ENCODE assay signal across 1 mouse cellular context in genomic region chr1:167273380-167274163, GRCm38 (mm10).
A peak's percentile ranks its signal among the peaks of the same experiment; 100 is the strongest.
TF ChIP-seq lines count a peak whose summit lies in the region.

No protein-coding gene starts in this region.

TF ChIP-seq in CH12.LX, 34 proteins besides CTCF, POLR2A, EP300 and RAD21 (continued from another document):
- TF ChIP-seq ETS1 (conservative IDR thresholded peaks at IDR 0.05; ENCODE audit: low read depth, low read length) (peak; percentile 62), JUND (conservative IDR thresholded peaks at IDR 0.05; ENCODE audit: low read depth, low read length) (no peak), SMC3 (IDR thresholded peaks at IDR 0.05; ENCODE audit: low read depth, low read length) (no peak), TCF12 (IDR thresholded peaks at IDR 0.05; ENCODE audit: low read depth, low read length) (peak; percentile 41; the same call in 1 of the 2 replicates), MYC (IDR thresholded peaks at IDR 0.05; ENCODE audit: low read depth, low read length) (peak; percentile 44; the same call in 1 of the 2 replicates), IRF4 (IDR thresholded peaks at IDR 0.05; ENCODE audit: low read depth, low read length) (peak; percentile 43; the same call in 1 of the 2 replicates), E2F4 (IDR thresholded peaks at IDR 0.05; ENCODE audit: insufficient replicate concordance, low read depth, low read length) (no peak), NRF1 (IDR thresholded peaks at IDR 0.05; ENCODE audit: low read depth, low read length) (peak; percentile 69), SIN3A (IDR thresholded peaks at IDR 0.05; ENCODE audit: low read length) (peak; percentile 33; the same call in 1 of the 2 replicates), ZMIZ1 (IDR thresholded peaks at IDR 0.05; ENCODE audit: low read depth, low read length) (no peak), ZNF384 (IDR thresholded peaks at IDR 0.05; ENCODE audit: low read depth, low read length) (0 out of 2 replicates have a peak, but pooled peaks have one; percentile 5), CHD2 (IDR thresholded peaks at IDR 0.05; ENCODE audit: low read length) (peak; percentile 97), UBTF (IDR thresholded peaks at IDR 0.05; ENCODE audit: low read depth, low read length) (0 out of 2 replicates have a peak, but pooled peaks have one; percentile 33)
TF ChIP-seq in CH12.LX: peak in this region for 15.
